Mouse (Mus musculus) MEL (cell line): ENCODE data around the gene Fgd2. TPM values are rescaled to one million over a fixed set of nuclear protein-coding genes. Genes with fewer than 3 reads are reported as not detected.

Source experiments
- DNase-seq: peaks from one replicate; pipeline ENCODE4 v3.0.0; 2011; ENCODE audit warnings: low read depth, low spot score
- H3K27ac ChIP-seq: 2 replicates; pipeline ENCODE4 v1.5.1; 2012; ENCODE audit warnings: low read depth, mild to moderate bottlenecking, control low read depth, low read length, moderate library complexity; ENCODE audit not compliant: control insufficient read depth
- H3K27me3 ChIP-seq, 2 experiments: fragments of 150-350 bp in 1 of 2; sonication (generic) in 1 of 2; 2 replicates each; pipeline ENCODE4 v1.6.1; 2012; ENCODE audit warnings: low read length in 2 of 2, mild to moderate bottlenecking in 2 of 2, improper control_type of control experiment in 1 of 2, moderate library complexity in 1 of 2; ENCODE audit not compliant: insufficient read depth in 2 of 2, control insufficient read depth in 1 of 2
- H3K36me3 ChIP-seq, 2 experiments: 2 replicates each; pipeline ENCODE4 v1.6.1; 2012 to 2014; ENCODE audit warnings: low read length in 2 of 2, improper control_type of control experiment in 1 of 2, inconsistent platforms in 1 of 2, mild to moderate bottlenecking in 1 of 2; ENCODE audit not compliant: insufficient read depth in 2 of 2, control insufficient read depth in 1 of 2
- H3K4me1 ChIP-seq, 2 experiments: fragments of 150-350 bp in 1 of 2; sonication (generic) in 1 of 2; 2 replicates each; pipeline ENCODE4 v1.6.1; 2012; ENCODE audit warnings: low read length in 2 of 2, improper control_type of control experiment in 1 of 2, mild to moderate bottlenecking in 1 of 2; ENCODE audit not compliant: insufficient read depth in 2 of 2, control insufficient read depth in 1 of 2
- H3K4me3 ChIP-seq, 2 experiments: fragments of 150-350 bp in 1 of 2; sonication (generic) in 1 of 2; 2 replicates each; pipeline ENCODE4 v1.5.1; 2012; ENCODE audit warnings: low read depth in 2 of 2, low read length in 2 of 2, mild to moderate bottlenecking in 2 of 2, moderate library complexity in 2 of 2, control low read depth in 1 of 2, improper control_type of control experiment in 1 of 2; ENCODE audit not compliant: control insufficient read depth in 1 of 2, insufficient read depth in 1 of 2
- H3K79me2 ChIP-seq: 2 replicates; pipeline ENCODE4 v1.6.1; 2012; ENCODE audit warnings: mild to moderate bottlenecking, low read length, moderate library complexity; ENCODE audit not compliant: control insufficient read depth, poor library complexity, insufficient read depth
- H3K9ac ChIP-seq: 2 replicates; pipeline ENCODE4 v1.6.1; 2012; ENCODE audit warnings: low read depth, mild to moderate bottlenecking, control low read depth, low read length, moderate library complexity; ENCODE audit not compliant: control insufficient read depth, poor library complexity, severe bottlenecking
- H3K9me3 ChIP-seq: fragments of 150-350 bp; sonication (generic); replicated peaks from 2 replicates; pipeline ENCODE4 v1.6.1; 2012; ENCODE audit warnings: mild to moderate bottlenecking, low read length, improper control_type of control experiment, moderate library complexity; ENCODE audit not compliant: insufficient read depth
- BHLHE40 ChIP-seq: IDR thresholded peaks from 2 replicates; pipeline ENCODE4 v1.6.1; 2012; ENCODE audit warnings: low read depth, mild to moderate bottlenecking, inconsistent platforms, low read length, improper control_type of control experiment, borderline replicate concordance
- CTCF ChIP-seq, 3 experiments: IDR thresholded peaks in 2 of 3; conservative IDR thresholded peaks in 1 of 3; 2 replicates each; pipeline ENCODE4 v1.5.1; 2011 to 2012; ENCODE audit warnings: low read length in 3 of 3, low read depth in 2 of 3, mild to moderate bottlenecking in 2 of 3, improper control_type of control experiment in 1 of 3, inconsistent platforms in 1 of 3, mixed read lengths in 1 of 3, moderate library complexity in 1 of 3; ENCODE audit not compliant: control insufficient read depth in 1 of 3, insufficient read depth in 1 of 3, poor library complexity in 1 of 3, severe bottlenecking in 1 of 3
- E2F4 ChIP-seq: IDR thresholded peaks from 2 replicates; pipeline ENCODE4 v1.6.1; 2011; ENCODE audit warnings: low read depth, low read length, improper control_type of control experiment, borderline replicate concordance
- ELF1 ChIP-seq: IDR thresholded peaks from 2 replicates; pipeline ENCODE4 v1.6.1; 2014; ENCODE audit warnings: low read depth, mild to moderate bottlenecking, inconsistent platforms, low read length, improper control_type of control experiment, moderate library complexity
- HCFC1 ChIP-seq: IDR thresholded peaks from 2 replicates; pipeline ENCODE4 v1.6.1; 2012; ENCODE audit warnings: low read depth, mild to moderate bottlenecking, inconsistent platforms, low read length, improper control_type of control experiment, moderate library complexity
- JUND ChIP-seq: IDR thresholded peaks from 2 replicates; pipeline ENCODE4 v1.6.1; 2011; ENCODE audit warnings: low read depth, mild to moderate bottlenecking, improper control_type of control experiment, low read length
- MAFK ChIP-seq: IDR thresholded peaks from 2 replicates; pipeline ENCODE4 v1.6.1; 2011; ENCODE audit warnings: low read depth, mild to moderate bottlenecking, low read length, improper control_type of control experiment, borderline replicate concordance
- MAX ChIP-seq: IDR thresholded peaks from 2 replicates; pipeline ENCODE4 v1.6.1; 2011; ENCODE audit warnings: low read length, improper control_type of control experiment
- MAZ ChIP-seq: IDR thresholded peaks from 2 replicates; pipeline ENCODE4 v1.6.1; 2012; ENCODE audit warnings: low read depth, mild to moderate bottlenecking, inconsistent platforms, low read length, improper control_type of control experiment
- MYC ChIP-seq: IDR thresholded peaks from 2 replicates; pipeline ENCODE4 v1.6.1; 2011; ENCODE audit warnings: low read depth, mild to moderate bottlenecking, low read length, improper control_type of control experiment, moderate library complexity
- POLR2AphosphoS2 ChIP-seq: IDR thresholded peaks from 2 replicates; pipeline ENCODE4 v1.6.1; 2011; ENCODE audit warnings: low read length, improper control_type of control experiment
- SIN3A ChIP-seq: IDR thresholded peaks from 2 replicates; pipeline ENCODE4 v1.6.1; 2012; ENCODE audit warnings: low read length, improper control_type of control experiment, inconsistent platforms
- SMC3 ChIP-seq: IDR thresholded peaks from 2 replicates; pipeline ENCODE4 v1.6.1; 2011; ENCODE audit warnings: low read depth, low read length, improper control_type of control experiment
- TCF12 ChIP-seq: IDR thresholded peaks from 2 replicates; pipeline ENCODE4 v1.6.1; 2014; ENCODE audit warnings: low read depth, mild to moderate bottlenecking, inconsistent platforms, low read length, improper control_type of control experiment, moderate library complexity
- ZNF384 ChIP-seq: IDR thresholded peaks from 2 replicates; pipeline ENCODE4 v1.6.1; 2012; ENCODE audit warnings: low read depth, mild to moderate bottlenecking, inconsistent platforms, low read length, improper control_type of control experiment
- polyA plus RNA-seq, 2 experiments: library from polyadenylated mRNA; stranded (reverse) in 1 of 2; unstranded in 1 of 2; fragments of >175 nt in 1 of 2; fragments of >200 nt in 1 of 2; gene quantifications; 2 replicates each; pipeline versions ENCODE4 v1.2.1 to v1.2.4; 2012; ENCODE audit warnings: low replicate concordance in 2 of 2, low read depth in 1 of 2; ENCODE audit not compliant: insufficient read length in 2 of 2, insufficient read depth in 1 of 2, missing spikeins in 1 of 2
- total RNA-seq: library from RNA; depleted of rRNA; stranded (reverse); fragments of 300-350 nt; gene quantifications from 2 replicates; pipeline ENCODE4 v1.2.3, GENCODE M21; 2012; rRNA removed

Gene Fgd2
- total and polyA plus RNA-seq, 3 experiments = 0.23 to 0.39 TPM; not detected in 1

DNA sequence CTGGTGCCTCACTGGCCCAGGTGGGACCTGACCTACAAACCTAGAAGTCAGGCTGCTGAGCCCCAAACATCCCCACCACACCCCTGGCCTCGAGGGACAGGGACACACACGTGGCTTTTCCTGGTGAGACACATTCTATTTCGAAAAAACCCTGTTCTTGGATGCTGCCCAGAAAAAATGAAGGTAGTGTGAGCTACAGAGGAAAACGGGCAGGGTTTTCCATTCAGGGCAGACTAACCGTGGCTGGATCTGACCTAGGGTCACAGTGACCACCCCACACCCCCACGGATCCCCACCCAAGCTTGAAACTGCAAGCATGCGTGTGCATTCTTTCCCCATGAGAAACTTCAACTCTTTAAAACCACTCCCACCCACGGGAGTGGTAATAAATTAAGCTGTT is 67.5 kb downstream of the Fgd2 start:
- no peak overlapping the region for H3K9ac ChIP-seq
- no peak overlapping the region for H3K4me3 ChIP-seq
- no peaks in the 10 kb centered on the region for H3K27me3 ChIP-seq
- peaks cover 0 to 9% of the 10 kb centered on the region in 2 experiments; a peak in 2 of 4 replicates for H3K36me3 ChIP-seq
- peaks cover 3 to 11% of the 10 kb centered on the region in 2 experiments; a peak in 3 of 4 replicates for H3K4me1 ChIP-seq
- no peaks in the 10 kb centered on the region for H3K9me3 ChIP-seq
- TF ChIP-seq CTCF (IDR thresholded peaks at IDR 0.05 in 2 of 3, conservative IDR thresholded peaks at IDR 0.05 in 1 of 3; ENCODE audit: control insufficient read depth in 1 of 3, insufficient read depth in 1 of 3, low read depth in 2 of 3, low read length in 3 of 3, poor library complexity in 1 of 3, severe bottlenecking in 1 of 3) = no peak
- no peak for TF ChIP-seq MAFK
- TF ChIP-seq E2F4 = no peak
- no peak for TF ChIP-seq SMC3
- no peak for TF ChIP-seq JUND
- no peak for TF ChIP-seq MYC
- TF ChIP-seq MAZ = no peak
- TF ChIP-seq, all 39 proteins: peak for 0
- H3K79me2 ChIP-seq = no peaks in the 10 kb centered on the region
- DNase-seq = no peak
- no peak overlapping the region for H3K27ac ChIP-seq

DNA sequence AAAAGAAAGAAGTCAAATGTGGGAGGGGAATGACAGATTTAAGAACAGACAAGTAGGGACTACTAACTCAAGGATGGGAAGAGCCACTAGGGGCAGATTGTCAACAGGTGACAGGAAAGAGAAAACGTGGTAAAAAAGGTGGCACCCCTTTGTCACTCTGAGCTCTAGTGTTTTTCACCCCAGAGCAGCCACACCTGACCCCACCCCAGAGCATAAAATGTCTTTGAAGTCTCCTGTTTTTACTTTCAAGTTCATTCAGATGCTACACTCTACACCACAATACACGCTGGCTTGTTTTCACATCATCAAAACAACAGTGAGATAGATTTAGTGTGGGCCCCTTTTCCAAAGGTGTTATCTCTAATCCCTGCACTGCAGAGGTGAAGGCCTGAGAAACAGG is 68.1 kb downstream of the Fgd2 start:
- TF ChIP-seq ELF1 (no peak), BHLHE40 (no peak), MAX (no peak), SIN3A (no peak), POLR2AphosphoS2 (no peak), E2F4 (no peak), ZNF384 (no peak), HCFC1 (no peak), TCF12 (no peak)
- Histone ChIP-seq H3K27ac (no peak overlapping the region), H3K9me3 (no peaks in the 10 kb centered on the region), H3K9ac (no peak overlapping the region), H3K4me3 (no peak overlapping the region), H3K79me2 (no peaks in the 10 kb centered on the region), H3K27me3 (no peaks in the 10 kb centered on the region), H3K36me3 (peaks cover 0 to 13% of the 10 kb centered on the region in 2 experiments; a peak in 2 of 4 replicates), H3K4me1 (peaks cover 3 to 17% of the 10 kb centered on the region in 2 experiments; a peak in 3 of 4 replicates)
- DNase-seq = no peak

Other genes starting within 250 kb of the Fgd2 start
- gene Rab44, start 246.8 kb upstream of the Fgd2 start, total RNA-seq = 5.4 and 9.5 TPM in 2 replicates
- 1 to 10 TPM in 1 of 2 experiments, not detected in 1; 7.0 TPM for gene Rab44, start 246.8 kb upstream of the Fgd2 start, polyA plus RNA-seq
- gene Cpne5, start 122.7 kb upstream of the Fgd2 start, total RNA-seq = 0.19 and 0.20 TPM in 2 replicates
- gene Cpne5, start 122.7 kb upstream of the Fgd2 start, polyA plus RNA-seq = 1 to 10 TPM in 1 of 2 experiments, not detected in 1; 1.0 TPM
- gene Ppil1, start 96.7 kb upstream of the Fgd2 start, total RNA-seq = 118 and 122 TPM in 2 replicates
- 100 to 1,000 TPM; 115 to 135 TPM for gene Ppil1, start 96.7 kb upstream of the Fgd2 start, polyA plus RNA-seq
- 80.7 and 86.3 TPM in 2 replicates for gene BC004004, start 92.1 kb upstream of the Fgd2 start, total RNA-seq
- 10 to 100 TPM in 1 of 2 experiments, not detected in 1; 81.8 TPM for gene BC004004, start 92.1 kb upstream of the Fgd2 start, polyA plus RNA-seq
- gene Pi16, start 43.2 kb upstream of the Fgd2 start, total RNA-seq = 0.08 and 0.16 TPM in 2 replicates
- gene Pi16, start 43.2 kb upstream of the Fgd2 start, polyA plus RNA-seq = under 1 TPM in 1 of 2 experiments, not detected in 1; 0.42 TPM
- gene Mtch1, start 13.0 kb upstream of the Fgd2 start, total RNA-seq = 119 and 143 TPM in 2 replicates
- gene Mtch1, start 13.0 kb upstream of the Fgd2 start, polyA plus RNA-seq = 100 to 1,000 TPM; 147 to 233 TPM
- 27.8 and 30.6 TPM in 2 replicates for gene Pim1, start 129.8 kb downstream of the Fgd2 start, total RNA-seq
- 10 to 100 TPM in 1 of 2 experiments, not detected in 1; 52.1 TPM for gene Pim1, start 129.8 kb downstream of the Fgd2 start, polyA plus RNA-seq
- 0.31 and 0.88 TPM in 2 replicates for gene Gm17657, start 188.7 kb downstream of the Fgd2 start, total RNA-seq
- gene Gm17657, start 188.7 kb downstream of the Fgd2 start, polyA plus RNA-seq = 1 to 10 TPM in 1 of 2 experiments, not detected in 1; 2.7 TPM
- 8.0 and 9.4 TPM in 2 replicates for gene Tbc1d22b, start 188.9 kb downstream of the Fgd2 start, total RNA-seq
- 10 to 100 TPM; 30.7 to 53.8 TPM for gene Tbc1d22b, start 188.9 kb downstream of the Fgd2 start, polyA plus RNA-seq
- 2.3 and 2.5 TPM in 2 replicates for gene Tmem217, start 191.5 kb downstream of the Fgd2 start, total RNA-seq
- gene Tmem217, start 191.5 kb downstream of the Fgd2 start, polyA plus RNA-seq = 1 to 10 TPM in 1 of 2 experiments, not detected in 1; 4.5 TPM